Mouse (Mus musculus) liver, adult 2 months (tissue): ENCODE data around the gene Dpp6.

Experiments used
- CTCF ChIP-seq: fragments of 200-500 bp; IDR thresholded peaks from 2 replicates; pipeline ENCODE4 v1.5.1; 2011; ENCODE audit warnings: low read depth, low read length, control low read depth
- POLR2A ChIP-seq: fragments of 200-500 bp; IDR thresholded peaks from 2 replicates; pipeline ENCODE4 v1.6.1; 2011; ENCODE audit warnings: low read length, control low read depth; ENCODE audit not compliant: insufficient read depth; ENCODE audit errors: extremely low read depth

GRCm38 (mm10) chr5:27194975-27195374, 378.0 kb downstream of the Dpp6 start:
- TF ChIP-seq CTCF, result no peak
- no peak for TF ChIP-seq POLR2A
